Mouse (Mus musculus) adipose tissue, adult 10 weeks (tissue): Measurements from ENCODE around the gene Mrgprb8. TPM values are rescaled to one million over a fixed set of nuclear protein-coding genes. Genes with fewer than 3 reads are reported as not detected.

ENCODE experiments used
- polyA plus RNA-seq: library from polyadenylated mRNA; stranded (reverse); fragments of 350-450 nt; fragmentation: Illumina TruSeq; extraction: RNeasy Lipid Tissue Mini Kit (QIAGEN cat#74804); gene quantifications from one replicate; pipeline ENCODE4 v1.2.3, GENCODE M21; 2014; ENCODE audit warnings: low read depth, low replicate concordance

Mrgprb8 gene
- polyA plus RNA-seq, result not detected

GRCm38 (mm10) chr7:48388226-48388625, at the start of gene Mrgprb8:
Gene Mrgprb8 (plus strand): TSS chr7:48388526.

Other genes with a start within 250 kb of the Mrgprb8 start
- gene Mrgprb5, start 219.5 kb upstream of the Mrgprb8 start, polyA plus RNA-seq, result not detected
- gene Mrgprb4, start 189.2 kb upstream of the Mrgprb8 start, polyA plus RNA-seq, result not detected
- 0.38 TPM for gene Mrgprb1, start 67.8 kb downstream of the Mrgprb8 start, polyA plus RNA-seq
- 0.12 TPM for gene Mrgprx2, start 110.8 kb downstream of the Mrgprb8 start, polyA plus RNA-seq
- gene Mrgprb2, start 169.6 kb downstream of the Mrgprb8 start, polyA plus RNA-seq, result 0.19 TPM